Mouse (Mus musculus): ENCODE measurements around the gene Cdh13. TPM values are rescaled to one million over a fixed set of nuclear protein-coding genes. Genes with fewer than 3 reads are reported as not detected.

Cdh13 gene
- polyA plus RNA-seq, 1 experiment: 56.6 TPM

DNA sequence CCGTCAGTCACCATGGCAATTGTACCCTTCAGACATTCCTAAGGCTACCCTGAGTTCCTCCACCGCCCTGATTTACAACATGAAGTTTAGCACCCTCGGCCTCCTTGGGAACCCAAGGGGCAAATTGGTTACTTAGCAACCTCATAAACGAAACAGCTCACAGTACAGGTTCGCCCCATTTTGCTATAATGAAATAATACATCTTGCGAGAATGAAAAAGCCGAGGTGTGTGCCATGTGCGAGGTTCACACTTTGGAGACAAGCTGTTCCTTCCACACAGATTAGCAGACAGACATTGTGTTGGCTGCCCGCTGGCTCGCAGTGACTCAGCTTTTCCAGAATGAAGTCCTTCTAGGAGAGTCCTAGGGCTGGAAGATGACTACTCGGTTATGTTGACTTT lies 737.2 kb downstream of the Cdh13 start:
- no peak for TF ChIP-seq POLR2A (IDR thresholded peaks at IDR 0.05; ENCODE audit: insufficient read length, low read depth)
- no peak for TF ChIP-seq USF1 (IDR thresholded peaks at IDR 0.05; ENCODE audit: low read depth)
- TF ChIP-seq POLR2AphosphoS2 (IDR thresholded peaks at IDR 0.05; ENCODE audit: insufficient read length, low read depth): no peak
- TF ChIP-seq TCF12 (IDR thresholded peaks at IDR 0.05; ENCODE audit: insufficient read depth, poor library complexity, severe bottlenecking): no peak
- TF ChIP-seq MYOD1 (IDR thresholded peaks at IDR 0.05; ENCODE audit: control insufficient read depth in 1 of 3, insufficient read length in 2 of 3, low read depth in 2 of 3): no peak
- TF ChIP-seq E2F4 (IDR thresholded peaks at IDR 0.05; ENCODE audit: insufficient read depth): no peak
- TF ChIP-seq SRF (IDR thresholded peaks at IDR 0.05; ENCODE audit: control insufficient read depth, insufficient read length, low read depth): no peak
- no peaks in the 10 kb centered on the region for H3K27me3 ChIP-seq (ENCODE audit: control insufficient read depth, insufficient read depth, insufficient read length)
- no peaks in the 10 kb centered on the region for H3K36me3 ChIP-seq (ENCODE audit: control insufficient read depth, insufficient read depth)
- H3ac ChIP-seq (ENCODE audit: control insufficient read depth, insufficient read length): no peak overlapping the region
- H3K4me2 ChIP-seq (ENCODE audit: low read depth): no peak overlapping the region
- H3K4me3 ChIP-seq: no peak overlapping the region
- H3K79me2 ChIP-seq (ENCODE audit: control insufficient read depth, insufficient read depth): no peaks in the 10 kb centered on the region

DNA sequence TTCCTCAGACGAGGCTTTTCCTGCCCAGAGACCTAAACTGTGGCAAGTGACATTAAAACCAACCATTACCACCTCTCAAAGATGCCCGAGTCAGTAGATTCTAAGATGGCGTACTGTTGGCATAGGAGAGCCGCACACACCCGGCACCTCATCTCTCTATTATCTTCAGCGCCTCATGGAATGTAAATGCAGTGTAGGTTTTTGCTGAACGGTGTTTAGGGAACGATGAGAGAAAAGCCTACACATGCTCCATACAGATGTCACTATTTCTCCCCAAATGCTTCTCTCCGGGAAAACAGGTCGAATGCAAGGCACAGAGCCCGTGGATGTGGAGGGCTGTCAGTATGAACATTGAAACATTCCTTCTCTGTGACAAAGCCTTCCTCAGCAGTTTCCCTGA lies 737.9 kb downstream of the Cdh13 start:
- H3K36me3 ChIP-seq (ENCODE audit: control insufficient read depth, insufficient read depth): no peaks in the 10 kb centered on the region
- no peaks in the 10 kb centered on the region for H3K27me3 ChIP-seq (ENCODE audit: control insufficient read depth, insufficient read depth, insufficient read length)
- H3ac ChIP-seq (ENCODE audit: control insufficient read depth, insufficient read length): no peak overlapping the region
- no peaks in the 10 kb centered on the region for H3K79me2 ChIP-seq (ENCODE audit: control insufficient read depth, insufficient read depth)
- no peak overlapping the region for H3K4me2 ChIP-seq (ENCODE audit: low read depth)
- no peak overlapping the region for H3K4me3 ChIP-seq
- no peak for TF ChIP-seq POLR2A (IDR thresholded peaks at IDR 0.05; ENCODE audit: insufficient read length, low read depth)
- TF ChIP-seq SRF (IDR thresholded peaks at IDR 0.05; ENCODE audit: control insufficient read depth, insufficient read length, low read depth): no peak
- no peak for TF ChIP-seq TCF3 (IDR thresholded peaks at IDR 0.05; ENCODE audit: insufficient read length, low read depth)
- no peak for TF ChIP-seq MYOG (IDR thresholded peaks at IDR 0.05; ENCODE audit: control insufficient read depth in 1 of 3, insufficient read depth in 1 of 3, insufficient read length in 2 of 3, low read depth in 2 of 3)
- no peak for TF ChIP-seq CEBPB (IDR thresholded peaks at IDR 0.05; ENCODE audit: insufficient read depth, poor library complexity, severe bottlenecking)

DNA sequence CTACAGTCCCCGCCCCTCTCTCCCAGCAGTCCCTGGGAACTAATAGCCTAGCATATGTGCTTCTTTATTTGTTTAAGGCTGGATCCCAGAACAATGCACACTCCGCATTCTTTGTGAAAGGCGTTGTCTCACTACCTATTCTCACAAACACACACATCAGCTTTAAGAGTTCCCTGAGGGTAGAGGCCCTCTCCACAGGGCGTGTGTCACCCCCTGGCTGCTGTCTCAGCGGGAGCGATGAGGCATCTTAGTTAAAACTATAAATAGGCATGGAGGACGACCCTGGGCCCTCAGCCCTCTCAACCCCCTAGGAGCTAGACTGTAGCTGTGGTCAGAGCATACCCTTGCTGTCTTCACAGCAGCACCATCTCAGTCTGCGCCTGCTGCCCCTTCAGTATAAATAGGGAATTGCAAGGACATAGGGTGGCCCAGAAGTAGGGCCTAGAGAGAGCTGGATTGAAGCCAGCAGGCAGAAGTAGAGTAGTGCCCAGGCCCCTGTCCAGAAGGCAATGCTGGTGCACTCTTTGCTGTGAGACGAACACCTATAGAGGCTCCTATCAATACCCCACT lies 738.9 kb downstream of the Cdh13 start:
- Histone ChIP-seq H3ac (ENCODE audit: control insufficient read depth, insufficient read length) (no peak overlapping the region), H3K4me2 (ENCODE audit: low read depth) (no peak overlapping the region), H3K27me3 (ENCODE audit: control insufficient read depth, insufficient read depth, insufficient read length) (no peaks in the 10 kb centered on the region), H3K79me2 (ENCODE audit: control insufficient read depth, insufficient read depth) (no peaks in the 10 kb centered on the region), H3K4me3 (no peak overlapping the region), H3K36me3 (ENCODE audit: control insufficient read depth, insufficient read depth) (no peaks in the 10 kb centered on the region)
- no peak for TF ChIP-seq TCF12 (IDR thresholded peaks at IDR 0.05; ENCODE audit: insufficient read depth, poor library complexity, severe bottlenecking)

DNA sequence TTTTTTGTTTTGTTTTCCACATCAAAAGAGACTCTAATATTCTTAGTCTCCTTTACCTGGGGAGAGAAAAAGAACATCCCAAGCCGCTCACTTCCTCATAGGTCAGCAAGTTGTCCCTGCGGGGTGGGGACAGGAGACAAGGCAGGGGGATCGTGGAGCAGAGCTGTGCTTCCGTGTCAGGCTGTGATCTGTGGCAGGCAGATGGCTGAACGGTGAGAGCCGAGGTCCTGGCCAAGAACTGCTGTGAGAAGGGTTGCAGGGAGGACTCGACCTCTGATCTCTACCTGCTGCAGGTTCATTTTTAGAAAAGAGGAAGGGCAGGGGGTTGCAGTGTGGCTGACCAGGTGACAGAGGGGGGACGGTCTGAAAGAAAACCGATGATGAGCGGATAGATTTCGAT lies 749.9 kb downstream of the Cdh13 start:
- H3K27me3 ChIP-seq (ENCODE audit: control insufficient read depth, insufficient read depth, insufficient read length): no peaks in the 10 kb centered on the region
- H3K4me2 ChIP-seq (ENCODE audit: low read depth): no peak overlapping the region
- H3ac ChIP-seq (ENCODE audit: control insufficient read depth, insufficient read length): no peak overlapping the region
- H3K36me3 ChIP-seq (ENCODE audit: control insufficient read depth, insufficient read depth): no peaks in the 10 kb centered on the region
- H3K4me3 ChIP-seq: no peak overlapping the region
- TF ChIP-seq E2F4 (IDR thresholded peaks at IDR 0.05; ENCODE audit: insufficient read depth) (no peak), MYOD1 (IDR thresholded peaks at IDR 0.05; ENCODE audit: control insufficient read depth in 1 of 3, insufficient read length in 2 of 3, low read depth in 2 of 3) (no peak), MYOG (IDR thresholded peaks at IDR 0.05; ENCODE audit: control insufficient read depth in 1 of 3, insufficient read depth in 1 of 3, insufficient read length in 2 of 3, low read depth in 2 of 3) (no peak), POLR2AphosphoS2 (IDR thresholded peaks at IDR 0.05; ENCODE audit: insufficient read length, low read depth) (no peak), REST (IDR thresholded peaks at IDR 0.05; ENCODE audit: insufficient read depth, insufficient read length) (no peak), TCF12 (IDR thresholded peaks at IDR 0.05; ENCODE audit: insufficient read depth, poor library complexity, severe bottlenecking) (no peak), USF1 (IDR thresholded peaks at IDR 0.05; ENCODE audit: low read depth) (no peak), TCF3 (IDR thresholded peaks at IDR 0.05; ENCODE audit: insufficient read length, low read depth) (no peak), SRF (IDR thresholded peaks at IDR 0.05; ENCODE audit: control insufficient read depth, insufficient read length, low read depth) (no peak), MAX (IDR thresholded peaks at IDR 0.05; ENCODE audit: low read depth) (no peak), POLR2A (IDR thresholded peaks at IDR 0.05; ENCODE audit: insufficient read length, low read depth) (no peak), CEBPB (IDR thresholded peaks at IDR 0.05; ENCODE audit: insufficient read depth, poor library complexity, severe bottlenecking) (no peak)
- H3K79me2 ChIP-seq (ENCODE audit: control insufficient read depth, insufficient read depth): no peaks in the 10 kb centered on the region

GRCm38 (mm10) chr8:119034037-119034436 lies 750.5 kb downstream of the Cdh13 start:
- Histone ChIP-seq H3ac (ENCODE audit: control insufficient read depth, insufficient read length) (no peak overlapping the region), H3K4me2 (ENCODE audit: low read depth) (no peak overlapping the region), H3K79me2 (ENCODE audit: control insufficient read depth, insufficient read depth) (no peaks in the 10 kb centered on the region), H3K4me3 (no peak overlapping the region), H3K27me3 (ENCODE audit: control insufficient read depth, insufficient read depth, insufficient read length) (no peaks in the 10 kb centered on the region), H3K36me3 (ENCODE audit: control insufficient read depth, insufficient read depth) (no peaks in the 10 kb centered on the region)
- TF ChIP-seq TCF3 (IDR thresholded peaks at IDR 0.05; ENCODE audit: insufficient read length, low read depth): no peak
- TF ChIP-seq CEBPB (IDR thresholded peaks at IDR 0.05; ENCODE audit: insufficient read depth, poor library complexity, severe bottlenecking): no peak
- no peak for TF ChIP-seq TCF12 (IDR thresholded peaks at IDR 0.05; ENCODE audit: insufficient read depth, poor library complexity, severe bottlenecking)
- TF ChIP-seq MAX (IDR thresholded peaks at IDR 0.05; ENCODE audit: low read depth): no peak
- TF ChIP-seq USF1 (IDR thresholded peaks at IDR 0.05; ENCODE audit: low read depth): no peak
- no peak for TF ChIP-seq POLR2A (IDR thresholded peaks at IDR 0.05; ENCODE audit: insufficient read length, low read depth)

Data from myocyte (in vitro differentiated cells).